15 mouse cellular contexts compared by ENCODE assay signal in the genomic region with DNA sequence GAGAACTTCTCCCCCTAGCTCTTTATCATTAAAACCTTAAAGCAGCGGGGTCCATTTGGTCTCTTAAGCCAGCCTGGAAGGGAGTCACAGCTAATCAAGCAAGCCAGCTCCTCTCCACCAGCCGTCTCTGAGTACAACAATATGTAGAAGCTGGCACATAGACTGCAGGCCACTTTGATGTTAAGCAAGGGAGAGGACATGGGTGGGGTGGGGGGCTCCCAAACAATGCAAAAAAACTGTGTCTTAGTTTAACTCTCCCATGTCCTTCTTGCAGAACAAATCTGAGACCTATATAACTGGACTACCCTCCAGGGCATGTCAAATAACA.
DNase-seq lines count a peak whose midpoint lies in the region; ATAC-seq and TF ChIP-seq lines count a peak whose summit lies in the region.
"Had no signal": no experiment of that assay in that cellular context is flagged by ENCODE, and none has a peak within 500 bp of the region (broad histone marks: within the 10 kb centered on the region; RNA-seq: fewer than 3 reads in every experiment).

No protein-coding gene starts in this region.

- TF ChIP-seq CTCF in lung, embryonic 14.5 days (IDR thresholded peaks at IDR 0.05; ENCODE audit: low read depth), result no peak
- TF ChIP-seq CTCF in E14TG2a.4 (conservative IDR thresholded peaks at IDR 0.05; ENCODE audit: low read length), result no peak

- no peaks in the 10 kb centered on the region for H3K9me3 ChIP-seq in heart, embryonic 10.5 days
- H3K9me3 ChIP-seq in lung, embryonic 14.5 days (ENCODE audit: low read depth, low read length), result 0 out of 2 replicates have a peak, but pooled peaks cover 4% of the 10 kb centered on the region
- peaks cover 8% of the 10 kb centered on the region; the same call in 1 of the 2 replicates for H3K9me3 ChIP-seq in E14TG2a.4 (ENCODE audit: low read length)
- no peaks in the 10 kb centered on the region; the same call in 1 of the 2 replicates for H3K9me3 ChIP-seq in limb, embryonic 13.5 days

- no peaks in the 10 kb centered on the region for H3K36me3 ChIP-seq in heart, embryonic 10.5 days
- no peaks in the 10 kb centered on the region for H3K36me3 ChIP-seq in lung, embryonic 14.5 days (ENCODE audit: insufficient read depth)
- H3K36me3 ChIP-seq in E14TG2a.4 (ENCODE audit: insufficient read depth, low read length), result no peaks in the 10 kb centered on the region
- H3K36me3 ChIP-seq in limb, embryonic 13.5 days, result no peaks in the 10 kb centered on the region

- 29% methylated on average over 2 of the region's 2 CpGs for WGBS in heart, embryonic 10.5 days
- 16% methylated on average over 2 of the region's 2 CpGs for WGBS in lung, embryonic 14.5 days
- WGBS in limb, embryonic 13.5 days, result 12% methylated on average over 2 of the region's 2 CpGs

- peaks cover 16% of the 10 kb centered on the region for H3K4me1 ChIP-seq in heart, embryonic 10.5 days
- peaks cover 21% of the 10 kb centered on the region for H3K4me1 ChIP-seq in lung, embryonic 14.5 days (ENCODE audit: insufficient read depth)
- H3K4me1 ChIP-seq in E14TG2a.4 (replicated peaks; ENCODE audit: low read depth, low read length), result peaks cover 47% of the 10 kb centered on the region
- peaks cover 18% of the 10 kb centered on the region for H3K4me1 ChIP-seq in limb, embryonic 13.5 days

- no peak for ATAC-seq in lung, embryonic 14.5 days (ENCODE audit: insufficient read depth)
- no peak for ATAC-seq in limb, embryonic 13.5 days (ENCODE audit: low FRiP score, low read depth)
- ATAC-seq: forebrain, postnatal 0 days; inflammation-experienced regulatory T-cells, adult 6 months had no signal

- no peaks in the 10 kb centered on the region for H3K27me3 ChIP-seq in heart, embryonic 10.5 days (ENCODE audit: insufficient read depth, poor library complexity, severe bottlenecking)
- no peaks in the 10 kb centered on the region for H3K27me3 ChIP-seq in lung, embryonic 14.5 days (ENCODE audit: insufficient read depth, low read length)
- no peaks in the 10 kb centered on the region for H3K27me3 ChIP-seq in E14TG2a.4 (ENCODE audit: insufficient read depth, low read length)
- H3K27me3 ChIP-seq in limb, embryonic 13.5 days, result no peaks in the 10 kb centered on the region
- H3K27me3 ChIP-seq: CH12.LX had no signal

- no peak overlapping the region for H3K4me2 ChIP-seq in lung, embryonic 14.5 days
- H3K4me2 ChIP-seq in limb, embryonic 13.5 days (replicated peaks), result peak overlapping the region; percentile 47; the same call in 1 of the 2 replicates

- H3K4me3 ChIP-seq in heart, embryonic 10.5 days, result no peak overlapping the region
- no peak overlapping the region for H3K4me3 ChIP-seq in lung, embryonic 14.5 days (ENCODE audit: low read depth, low read length)
- H3K4me3 ChIP-seq in E14TG2a.4 (replicated peaks; ENCODE audit: low read length), result peak overlapping the region; percentile 72
- H3K4me3 ChIP-seq in limb, embryonic 13.5 days, result no peak overlapping the region
- H3K4me3 ChIP-seq: left cerebral cortex, adult 2 months had no signal

- DNase-seq in heart, embryonic 10.5 days (ENCODE audit: low spot score), result no peak
- no peak for DNase-seq in heart, adult 9 months (ENCODE audit: low spot score in 2 of 2)
- DNase-seq in lung, embryonic 14.5 days, result peak; percentile 66
- no peak for DNase-seq in lung, postnatal 25 days (ENCODE audit: low spot score)
- DNase-seq in urinary bladder, postnatal 10 days (ENCODE audit: low spot score), result no peak
- DNase-seq: adrenal gland, postnatal 10 days; cerebellum, adult 11-12 months; cerebellum, postnatal 25 days; forebrain, postnatal 0 days; kidney, postnatal 25 days had no signal

- H3K9ac ChIP-seq in lung, embryonic 14.5 days, result no peak overlapping the region
- no peak overlapping the region for H3K9ac ChIP-seq in limb, embryonic 13.5 days
- H3K9ac ChIP-seq: forebrain, postnatal 0 days had no signal

- H3K27ac ChIP-seq in heart, embryonic 10.5 days, result peak overlapping the region; percentile 78
- 0 out of 2 replicates have a peak overlapping the region, but pooled peaks have one; percentile 42 for H3K27ac ChIP-seq in lung, embryonic 14.5 days (ENCODE audit: low read depth)
- 0 out of 2 replicates have a peak overlapping the region, but pooled peaks have one; percentile 7 for H3K27ac ChIP-seq in limb, embryonic 13.5 days
- H3K27ac ChIP-seq: left cerebral cortex, adult 2 months had no signal

Comparison
In these comparisons a context has a peak if more than half of its experiments do, and no peak if none do; other contexts are left out.
1. H3K27ac ChIP-seq: peak in every context shown above with its lines; median percentile 78 in heart, embryonic 10.5 days; 42 in lung, embryonic 14.5 days; 7 in limb, embryonic 13.5 days.